Mouse (Mus musculus): ENCODE results near the gene Dera.
"Not testable (repeated sequence)": the region's sequence is repeated elsewhere in the genome, so short reads cannot be mapped to it uniquely, and the experiment has no call there.

The Dera gene

DNA sequence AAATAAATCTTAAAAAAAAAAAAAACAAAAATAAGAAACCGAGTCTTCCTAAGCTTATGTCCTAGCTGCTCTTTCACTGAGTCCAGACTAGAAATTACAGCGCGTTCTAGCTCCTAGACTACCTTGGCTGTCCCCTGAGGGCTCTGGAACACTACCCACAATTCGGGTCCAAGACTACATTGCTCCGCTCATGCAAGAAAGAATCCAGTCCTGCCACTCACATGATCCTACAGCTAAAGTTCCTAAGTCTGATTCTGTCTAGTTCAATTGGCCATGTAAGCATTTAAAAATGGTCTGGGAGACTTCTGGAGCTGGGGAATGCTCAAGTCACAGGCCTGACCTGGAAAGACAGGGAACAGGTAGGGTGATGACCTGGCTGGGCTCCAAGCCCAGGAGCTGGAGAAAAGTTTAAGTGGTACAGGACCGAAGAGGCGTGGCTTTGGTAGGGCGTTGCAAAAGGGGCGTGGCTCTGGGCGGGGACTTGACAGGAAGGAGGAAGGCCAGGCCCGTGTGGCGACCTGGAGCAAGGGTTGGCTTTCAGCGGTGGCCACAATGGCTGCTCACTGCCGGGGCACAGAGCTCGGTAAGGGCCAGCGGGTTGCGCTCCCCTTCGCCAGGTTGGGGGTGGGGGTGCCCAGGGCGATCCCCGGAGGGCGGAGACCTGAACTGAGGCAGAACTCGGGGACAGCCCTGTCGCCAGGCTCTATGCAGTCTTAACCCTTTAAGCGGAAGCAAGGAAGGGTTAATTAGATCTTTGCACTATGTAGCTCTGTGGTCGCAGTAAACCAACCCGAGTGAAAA lies at the start of gene Dera:
Dera (plus strand) TSS at position 491 of the 801 bp plus-strand sequence.
- DNase-seq (ENCODE audit: low spot score): peak; percentile 95

DNA sequence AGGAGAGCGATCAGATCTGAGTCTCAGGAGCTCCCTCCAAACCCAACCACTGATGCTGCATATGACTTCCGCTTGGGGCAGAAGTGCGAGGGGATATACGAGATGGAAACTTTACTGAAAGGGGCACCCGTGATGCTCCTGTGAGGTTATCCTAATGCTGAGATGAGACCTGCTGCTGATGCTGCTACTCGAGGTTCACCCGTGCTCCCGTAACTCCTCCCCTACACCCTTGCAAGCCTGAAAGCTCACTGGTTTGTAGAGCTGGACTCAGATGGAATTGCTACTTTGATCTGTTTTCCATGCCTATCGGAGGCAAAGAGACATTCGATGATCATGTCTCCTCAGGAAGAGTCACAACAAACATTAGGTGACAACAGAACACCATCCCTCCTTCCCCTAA lies 48.1 kb upstream of the Dera start:
- no peak for DNase-seq (ENCODE audit: low spot score)

DNA sequence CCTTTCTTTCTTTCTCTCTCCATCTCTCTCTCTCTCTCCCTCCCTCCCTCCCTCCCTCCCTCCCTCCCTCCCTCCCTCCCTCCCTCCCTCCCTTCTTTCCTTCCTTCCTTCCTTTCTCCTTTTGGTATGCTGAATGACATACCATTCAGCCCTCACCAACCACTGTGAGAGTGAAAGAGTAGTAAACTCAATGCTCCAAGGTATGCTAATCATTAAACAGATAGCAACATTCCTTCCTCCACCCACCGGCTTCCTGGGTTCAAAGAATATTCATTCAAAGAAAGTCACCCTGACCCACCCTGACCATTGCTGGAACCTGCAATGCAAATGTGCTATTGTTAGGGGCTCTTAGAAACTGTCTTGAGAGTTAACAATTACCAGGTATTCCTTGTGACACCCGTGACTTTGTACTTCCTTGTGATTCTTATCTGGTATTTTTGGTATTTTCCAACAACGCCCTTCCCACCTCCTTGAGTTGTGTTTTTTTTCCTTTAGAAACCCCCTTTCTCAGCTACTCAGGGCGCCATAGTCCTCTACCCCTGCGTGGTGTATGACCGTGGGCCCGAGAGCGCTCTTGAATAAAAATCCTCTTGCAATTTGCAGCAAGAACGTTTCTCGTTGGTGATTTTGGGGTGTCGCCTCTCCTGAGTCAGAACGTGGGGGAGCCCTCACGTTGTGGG lies 45.5 kb upstream of the Dera start:
- DNase-seq (ENCODE audit: low spot score): not testable (repeated sequence)

DNA sequence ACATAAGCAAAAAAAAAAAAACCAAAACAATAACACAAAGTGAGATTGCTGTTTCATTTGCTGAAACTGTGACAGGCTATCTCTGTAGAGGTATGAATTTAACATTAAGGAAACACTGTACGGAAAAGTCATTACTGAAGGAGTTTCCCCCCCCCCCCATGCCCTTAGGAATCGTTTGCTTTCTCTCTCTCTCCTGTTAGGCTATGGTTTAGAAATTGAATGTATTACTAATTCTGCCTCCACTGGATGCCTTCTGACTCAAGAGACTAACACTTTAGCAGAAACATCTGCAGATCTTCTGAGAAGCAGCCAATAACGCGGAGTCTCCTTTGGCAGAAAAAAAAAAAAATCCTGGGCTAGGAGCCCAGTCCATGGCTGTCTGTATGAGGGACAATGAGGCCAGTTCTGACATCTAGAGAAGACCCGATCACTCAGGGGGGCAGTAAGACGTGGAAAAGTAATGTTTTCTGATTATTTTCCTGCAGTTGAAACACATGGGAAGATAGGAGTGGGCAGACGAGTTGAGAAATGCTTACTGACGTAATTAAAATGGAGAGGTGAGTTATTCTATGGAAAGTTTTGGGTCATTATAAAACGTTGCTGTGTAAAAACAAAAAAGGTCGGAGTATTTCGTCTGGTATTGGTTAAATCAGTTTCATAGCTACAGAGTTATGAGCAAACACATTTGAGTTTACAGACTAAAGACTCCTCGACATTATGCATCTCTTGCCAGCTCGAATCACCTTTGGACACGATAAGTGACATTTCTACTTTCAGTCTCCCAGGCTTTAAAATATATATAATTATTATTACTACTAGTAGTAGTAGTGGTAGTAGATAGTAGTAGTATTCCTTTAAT lies 43.9 kb upstream of the Dera start:
- peak; percentile 96 for DNase-seq (ENCODE audit: low spot score)

DNA sequence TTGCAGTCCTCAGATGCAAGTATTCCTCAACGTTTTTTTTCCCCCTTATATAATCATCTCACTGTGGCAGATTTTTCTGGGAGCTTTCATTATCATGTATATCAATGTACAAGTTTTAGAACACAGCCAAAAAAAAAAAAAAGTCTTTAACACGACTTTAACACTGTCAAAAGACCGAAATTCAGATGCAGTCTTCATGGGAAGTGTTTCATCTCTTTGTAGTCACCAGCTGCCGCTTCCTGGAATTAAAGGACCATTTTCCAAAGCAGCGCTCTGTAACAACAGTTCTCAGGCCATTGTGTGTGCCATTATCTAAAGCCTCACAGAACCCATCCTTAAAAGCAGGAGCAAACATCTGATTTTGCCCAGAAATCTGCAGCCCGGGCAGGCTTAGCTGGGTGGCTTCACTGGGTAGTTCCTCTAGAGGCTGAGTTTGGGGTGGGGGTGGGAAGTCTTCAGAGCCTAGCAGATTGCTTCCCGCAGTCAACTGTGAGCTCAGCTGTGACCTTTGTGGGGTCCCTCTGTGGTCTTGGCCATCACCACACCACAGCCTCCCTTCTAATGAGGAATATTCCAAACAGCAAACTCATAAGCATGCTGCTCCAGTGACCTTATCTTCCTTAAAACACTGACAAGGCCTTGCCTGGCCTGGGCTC lies 41.6 kb upstream of the Dera start:
- DNase-seq (ENCODE audit: low spot score): no peak

DNA sequence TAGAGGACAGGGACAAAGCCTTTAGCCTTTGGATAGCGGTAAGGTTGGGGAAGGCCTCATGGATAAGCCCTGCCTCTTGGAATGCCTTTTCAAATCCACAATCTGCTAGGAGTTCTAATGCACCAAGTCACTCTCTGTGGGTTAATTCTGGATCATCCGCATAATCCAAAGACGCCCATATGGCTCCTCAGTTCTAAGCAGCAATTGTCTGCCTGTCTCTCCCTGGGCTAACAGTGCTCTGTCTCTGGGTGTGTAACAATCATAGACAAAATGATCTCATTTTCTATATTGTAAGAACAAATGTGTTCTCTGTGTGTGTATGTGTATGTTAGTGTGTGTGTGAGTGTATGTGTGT lies 41.1 kb upstream of the Dera start:
- DNase-seq (ENCODE audit: low spot score): peak; percentile 30

DNA sequence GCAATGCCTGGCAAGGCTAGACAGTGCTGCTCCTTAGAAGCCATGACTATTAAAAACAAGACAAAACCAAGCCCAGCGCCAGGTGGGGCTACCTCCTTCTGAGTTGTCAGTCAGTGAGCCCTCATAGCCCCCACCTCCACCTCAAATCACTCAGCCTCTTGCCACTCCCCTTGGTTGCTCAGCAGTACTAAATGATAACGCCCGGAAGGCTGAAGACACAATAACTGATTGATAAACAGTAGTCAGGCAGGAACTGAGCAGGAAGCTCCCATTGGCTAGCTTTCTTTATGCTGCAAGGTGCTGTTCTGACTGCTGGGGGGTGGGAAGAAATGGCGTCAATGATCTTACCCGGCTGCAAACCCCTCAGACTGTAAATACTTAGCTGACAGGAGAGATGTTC lies 37.5 kb upstream of the Dera start:
- no peak for DNase-seq (ENCODE audit: low spot score)

DNA sequence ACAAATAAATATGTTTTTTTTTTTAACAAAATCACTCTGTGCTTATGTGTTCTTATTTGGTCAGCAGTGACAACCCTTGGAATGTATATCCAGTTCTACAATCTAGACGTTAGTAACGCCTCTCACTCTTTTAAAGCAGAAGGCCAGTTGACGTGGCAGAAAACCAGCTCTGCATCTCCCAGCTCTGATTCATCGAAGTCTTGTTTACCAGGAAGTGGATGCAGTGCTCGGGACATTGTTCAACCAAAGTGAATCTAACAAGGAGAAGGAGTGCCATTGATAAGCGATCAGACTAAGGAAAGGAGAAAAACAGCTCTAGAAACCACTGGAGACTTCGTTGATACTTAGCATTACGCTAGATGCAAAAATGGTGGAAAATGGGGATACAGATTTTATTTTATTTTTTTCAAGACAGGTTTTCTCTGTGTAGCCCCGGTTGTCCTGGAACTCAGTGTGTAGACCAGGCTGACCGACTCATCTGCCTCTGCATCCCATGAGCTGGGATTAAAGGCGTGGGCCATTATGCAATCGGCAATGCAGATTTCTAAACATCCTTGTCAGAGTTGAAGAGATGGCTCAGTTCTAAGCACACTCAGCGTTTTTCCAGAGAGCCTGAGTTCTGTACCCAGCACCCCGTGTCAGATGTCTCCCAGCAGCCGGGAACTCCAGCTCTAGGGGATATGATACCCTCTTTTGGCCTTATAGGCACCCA lies 32.0 kb upstream of the Dera start:
- DNase-seq (ENCODE audit: low spot score): no peak

DNA sequence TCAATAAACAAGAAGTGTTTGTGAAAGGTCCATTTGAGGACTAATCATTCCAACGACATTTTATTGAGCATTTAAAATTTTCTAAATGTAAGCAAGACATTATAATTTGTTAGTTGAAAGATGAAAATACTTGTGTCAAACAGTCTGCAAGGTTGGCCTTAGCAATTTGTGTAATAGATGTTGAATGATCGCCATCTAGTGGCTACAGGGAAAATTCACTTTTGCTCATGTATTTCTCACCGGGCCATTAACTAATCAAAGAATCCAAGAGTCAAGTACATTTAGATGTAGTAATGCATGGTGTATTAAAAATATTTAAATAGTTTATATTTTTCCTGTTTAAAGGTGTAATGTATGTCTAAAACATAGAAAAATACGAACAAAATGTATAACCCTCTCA lies 30.4 kb upstream of the Dera start:
- DNase-seq (ENCODE audit: low spot score): peak; percentile 88

DNA sequence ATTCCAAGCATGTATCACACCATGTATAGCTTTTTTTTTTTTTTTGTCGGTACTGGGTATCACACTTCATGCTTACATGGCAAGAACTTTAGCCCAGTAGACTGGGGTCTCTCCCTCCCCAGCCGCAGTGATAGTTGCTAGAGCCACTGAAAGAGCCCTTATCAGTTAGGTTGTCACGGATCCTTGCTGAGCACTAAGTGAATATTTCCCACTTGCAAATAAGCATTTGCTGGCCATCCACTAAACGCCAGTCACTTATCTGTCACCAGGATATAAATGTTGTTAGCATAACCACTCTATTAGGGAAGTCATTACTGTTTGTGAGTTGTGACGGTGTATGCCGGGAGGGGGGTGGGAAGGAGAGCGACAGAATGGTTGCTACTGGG lies 19.9 kb upstream of the Dera start:
- DNase-seq (ENCODE audit: low spot score): no peak

DNA sequence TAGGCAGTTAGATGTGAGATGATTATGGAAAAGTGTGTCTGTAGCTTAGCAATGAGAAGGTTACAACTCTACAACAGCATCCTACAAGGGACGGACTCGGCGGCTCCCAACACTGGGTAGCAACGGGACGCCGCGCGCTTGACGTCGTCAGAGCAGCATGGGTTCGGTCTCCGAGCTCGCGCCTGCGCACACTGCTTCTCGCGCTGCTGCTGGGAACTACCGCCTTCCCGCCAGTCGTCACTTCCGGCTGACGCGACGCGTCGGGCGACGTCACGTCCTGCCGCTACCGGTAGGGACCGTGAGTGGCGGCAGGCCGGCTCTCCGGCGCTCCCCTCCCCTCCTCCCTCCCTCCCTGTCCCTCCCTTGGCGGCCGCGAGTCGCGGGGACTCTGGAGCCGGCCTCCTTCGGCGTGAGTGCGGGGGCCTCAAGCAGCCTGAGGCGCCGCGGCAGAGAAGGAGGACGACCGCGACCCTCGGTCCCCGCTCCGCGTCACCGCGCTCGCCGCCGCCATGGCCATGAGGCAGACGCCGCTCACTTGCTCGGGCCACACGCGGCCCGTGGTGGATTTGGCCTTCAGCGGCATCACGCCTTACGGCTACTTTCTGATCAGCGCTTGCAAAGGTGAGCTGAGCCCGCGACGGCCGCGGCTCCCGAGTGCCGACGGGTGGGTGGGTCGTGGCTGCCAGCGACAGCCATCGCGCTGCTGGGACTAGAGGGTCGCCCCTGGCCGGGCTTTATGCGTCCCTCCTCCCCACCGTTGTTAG lies 19.3 kb upstream of the Dera start, which contains the start of gene Strap:
Strap (plus strand) TSS at position 233 of the 764 bp plus-strand sequence.
- peak; percentile 98 for DNase-seq (ENCODE audit: low spot score)

DNA sequence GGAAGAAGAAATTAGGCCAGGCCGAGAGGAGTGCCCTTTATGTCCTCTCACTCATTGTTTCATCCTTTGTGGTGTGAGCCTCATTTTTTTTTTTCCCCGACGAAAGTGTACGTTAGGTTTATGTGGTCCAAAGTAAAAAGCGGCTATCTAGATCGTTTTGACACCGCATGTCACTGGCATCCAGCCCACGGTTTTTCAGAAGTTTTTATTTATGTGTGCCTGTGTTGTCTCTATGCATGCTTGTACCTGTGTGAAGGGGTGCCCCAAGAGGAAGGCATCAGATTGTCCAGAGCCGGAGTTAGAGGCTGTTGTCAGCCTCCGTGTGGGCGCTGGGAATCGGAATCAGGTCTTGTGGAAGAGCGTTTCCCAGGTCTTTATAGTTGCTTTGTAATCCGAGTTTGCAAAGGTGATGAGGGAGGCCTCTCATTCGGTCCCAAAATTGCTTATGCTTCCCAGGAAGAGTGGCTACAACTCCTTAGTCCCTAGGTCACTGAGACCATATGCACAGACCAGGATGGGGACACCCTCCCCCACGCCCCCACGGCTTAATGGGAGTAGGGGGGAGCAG lies 18.6 kb upstream of the Dera start:
- peak; percentile 37 for DNase-seq (ENCODE audit: low spot score)

DNA sequence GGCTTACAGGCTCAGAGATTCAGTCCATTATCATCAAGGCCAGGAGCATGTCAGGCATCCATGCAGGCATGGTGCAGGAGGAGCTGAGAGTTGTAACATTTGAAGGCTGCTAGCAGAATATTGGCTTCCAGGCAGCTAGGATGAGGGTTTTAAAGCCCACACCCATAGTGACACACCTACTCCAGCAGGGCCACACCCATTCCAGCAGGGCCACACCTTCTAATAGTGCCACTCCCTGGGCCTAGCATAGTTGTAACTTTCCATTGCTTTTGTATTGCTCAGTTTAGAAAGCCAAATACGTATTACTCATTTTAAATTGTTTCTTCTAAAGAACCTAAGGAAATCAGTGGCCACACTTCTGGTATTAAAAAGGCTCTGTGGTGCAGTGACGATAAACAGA lies 13.4 kb upstream of the Dera start:
- DNase-seq (ENCODE audit: low spot score): no peak

DNA sequence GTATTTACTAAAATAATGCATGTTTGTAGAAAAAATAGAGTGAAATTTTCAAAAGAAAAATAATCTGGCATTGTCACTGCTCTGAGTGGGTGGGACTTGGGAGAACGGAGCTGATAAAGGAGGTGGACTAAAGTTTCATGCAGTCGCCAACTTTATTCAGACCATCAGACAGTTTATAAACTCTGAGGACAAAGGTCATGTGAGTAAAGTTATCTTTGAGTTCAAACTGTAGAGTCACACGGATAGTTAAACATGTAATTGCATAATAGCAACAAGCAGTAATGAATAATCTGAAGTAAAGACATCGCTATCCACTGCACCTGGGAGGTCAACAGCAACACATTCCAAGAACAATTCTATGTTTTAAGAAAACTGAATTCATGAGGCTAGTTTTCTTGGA lies 9.6 kb upstream of the Dera start:
- DNase-seq (ENCODE audit: low spot score): no peak

DNA sequence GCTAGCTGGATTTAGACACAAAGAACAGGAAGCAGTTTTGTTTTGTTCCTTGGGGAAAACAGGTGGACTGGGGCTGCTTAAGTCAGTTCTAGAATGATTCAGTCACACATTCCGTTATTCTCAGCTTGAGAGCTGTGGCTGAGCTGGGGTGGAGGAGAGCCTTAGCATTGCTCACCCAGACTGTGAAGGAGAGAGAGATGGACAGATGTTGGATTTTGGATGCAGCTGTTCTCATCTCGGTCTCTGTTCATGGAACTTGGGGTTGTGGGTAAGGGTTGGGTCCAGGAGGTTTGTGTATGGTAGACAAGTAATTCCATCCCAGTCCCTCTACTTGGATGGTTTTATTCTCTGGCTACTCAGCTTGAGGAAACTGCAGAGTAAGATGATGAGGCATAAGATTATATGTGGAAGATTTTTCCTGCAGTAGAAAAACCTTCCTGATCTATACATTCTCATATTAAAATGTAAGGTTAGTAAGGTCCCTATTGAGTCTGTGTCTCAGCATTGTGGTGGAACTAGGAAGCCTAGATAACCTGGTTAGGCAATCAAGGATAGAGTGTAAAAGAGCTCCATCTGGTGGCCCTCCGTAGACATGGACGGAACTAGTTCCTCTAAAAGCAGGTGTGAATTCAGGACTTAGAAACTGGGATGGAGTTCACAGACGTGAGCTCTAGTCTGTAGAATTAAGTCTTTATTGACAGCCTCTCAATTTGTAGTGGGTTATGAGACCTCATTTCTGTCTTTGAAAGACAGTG lies 7.0 kb upstream of the Dera start:
- DNase-seq (ENCODE audit: low spot score): peak; percentile 68

DNA sequence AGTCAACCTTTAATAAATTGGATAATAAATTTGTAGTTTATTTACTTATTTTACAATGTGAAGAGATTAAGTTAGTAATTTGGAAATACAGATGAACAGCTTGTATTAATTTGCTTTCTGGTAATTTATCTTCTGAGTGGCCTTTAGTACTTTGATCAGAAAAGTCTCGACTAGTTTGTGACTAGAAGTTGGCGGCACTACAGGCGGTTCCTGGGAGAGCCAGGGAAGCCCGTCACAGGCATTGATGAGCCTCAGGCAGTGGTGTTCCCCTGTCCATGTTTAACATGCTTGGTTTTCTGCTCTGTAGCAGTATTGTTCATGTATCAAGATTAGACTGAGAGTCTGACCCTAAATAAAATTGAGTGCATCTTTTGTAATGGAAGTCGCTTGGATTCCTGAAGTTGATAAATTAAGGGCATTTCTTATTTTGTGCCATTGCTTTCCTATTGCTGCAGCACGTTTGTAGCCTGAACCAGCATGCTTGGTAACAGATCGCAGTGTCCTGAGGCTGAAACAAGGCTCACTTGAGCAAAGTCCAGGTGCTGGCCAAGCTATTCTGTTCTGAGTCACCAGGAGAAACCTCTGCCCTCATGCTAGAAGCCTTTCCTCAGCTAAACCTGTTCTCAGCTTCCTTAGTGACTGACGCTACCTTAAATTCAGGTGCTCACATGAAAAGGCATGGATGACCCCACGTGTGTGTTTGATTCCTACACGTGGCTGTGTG lies 2.6 kb upstream of the Dera start:
- no peak for DNase-seq (ENCODE audit: low spot score)

DNA sequence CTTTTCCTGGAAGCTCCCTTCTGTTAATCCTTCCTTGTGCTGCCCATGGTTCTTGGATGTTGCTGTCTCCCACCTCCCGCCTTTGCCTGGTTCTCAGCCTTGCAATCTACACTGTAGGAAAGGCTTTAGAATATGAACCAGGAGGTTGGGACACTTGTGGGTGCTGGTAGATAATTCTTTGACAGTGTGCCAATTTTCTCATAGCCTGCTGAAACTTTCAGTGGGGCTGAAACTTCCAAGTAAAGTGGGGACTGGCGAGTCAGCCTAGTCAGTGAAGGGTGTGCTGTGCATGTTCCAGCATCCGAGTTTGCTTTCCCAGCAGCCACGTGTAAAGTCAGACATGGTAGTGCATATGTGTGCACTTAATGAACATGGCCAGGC lies 2.1 kb upstream of the Dera start:
- DNase-seq (ENCODE audit: low spot score): no peak

DNA sequence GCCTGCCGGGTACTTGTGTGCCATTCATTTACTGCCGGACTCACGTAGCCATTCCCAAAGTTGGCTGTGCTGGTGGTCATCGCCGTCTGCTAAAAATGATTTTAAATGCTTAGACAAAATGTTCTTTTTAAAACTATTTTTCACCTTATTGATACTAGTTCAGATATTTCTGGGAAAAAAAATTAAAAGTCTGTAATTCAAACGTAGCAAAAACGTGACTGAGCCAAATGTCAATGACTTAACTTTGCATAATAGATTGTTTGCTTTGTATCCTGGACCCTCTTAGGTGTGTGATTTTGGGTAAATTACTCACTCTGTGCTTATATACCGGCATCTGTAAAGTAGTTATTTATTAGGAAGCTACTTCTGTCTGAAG lies 499 bp downstream of the Dera start:
- no peak for DNase-seq (ENCODE audit: low spot score)

DNA sequence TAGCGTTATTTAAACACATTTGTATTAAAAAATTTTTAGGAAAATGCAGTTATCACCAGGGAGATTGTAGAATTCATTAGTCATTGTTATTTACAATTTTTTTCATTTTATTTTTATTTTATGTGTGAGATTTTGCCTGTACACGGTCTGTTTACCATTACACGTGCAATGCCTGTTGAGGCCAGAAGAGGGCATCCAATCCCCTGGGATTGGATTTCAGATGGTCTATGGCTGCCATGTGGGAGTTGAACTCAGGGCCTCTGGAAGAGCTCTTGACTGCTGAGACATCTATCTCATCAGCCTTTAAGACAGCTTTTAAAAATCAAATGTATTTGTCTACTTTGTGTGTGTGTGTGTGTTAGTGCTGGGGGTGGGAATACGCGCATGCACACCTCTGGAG lies 2.0 kb downstream of the Dera start:
- peak; percentile 79 for DNase-seq (ENCODE audit: low spot score)

All from adipocyte (in vitro differentiated cells).